Mouse (Mus musculus) ES-Bruce4 (cell line): Measurements from ENCODE around the gene Nelfcd.

Experiments used
- CTCF ChIP-seq: IDR thresholded peaks from one replicate; pipeline ENCODE4 v1.8.1; 2011; ENCODE audit warnings: low read depth, low read length
- EP300 ChIP-seq: IDR thresholded peaks from 2 replicates; pipeline ENCODE4 v1.6.1; 2011; ENCODE audit warnings: low read depth, low read length; ENCODE audit not compliant: insufficient read depth
- POLR2A ChIP-seq: IDR thresholded peaks from one replicate; pipeline ENCODE4 v1.8.1; 2011; ENCODE audit warnings: low read length; ENCODE audit not compliant: insufficient read depth

DNA sequence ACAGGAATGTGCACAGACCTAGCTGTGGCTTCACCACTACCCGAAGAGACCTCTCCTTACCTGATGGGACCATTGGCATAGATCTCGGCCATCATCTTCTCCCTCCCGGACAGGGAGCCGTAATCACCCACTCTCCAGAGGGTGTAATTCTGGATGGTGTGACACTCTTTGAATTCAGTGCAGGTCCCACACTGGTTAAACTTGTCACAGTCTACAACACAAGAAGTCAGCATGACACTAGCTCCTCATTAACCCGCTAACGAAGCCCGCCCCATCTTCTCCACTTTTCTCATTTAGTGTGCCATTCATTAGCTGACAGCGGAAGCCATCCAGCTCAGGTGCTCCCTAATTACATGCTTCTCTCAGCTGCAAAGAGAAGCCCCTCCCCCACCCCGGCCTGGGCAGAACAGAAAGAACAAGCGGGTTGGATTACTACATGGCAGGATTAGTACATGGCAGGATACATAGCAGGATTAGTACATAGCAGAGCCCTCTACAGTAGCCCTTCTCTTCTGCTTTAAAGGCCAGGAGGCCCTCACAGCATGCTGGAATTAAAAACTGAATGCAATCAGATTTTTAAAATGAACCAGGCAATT is 13.5 kb downstream of the Nelfcd start:
- TF ChIP-seq CTCF (no peak), POLR2A (no peak), EP300 (no peak)
